In the genomic region with DNA sequence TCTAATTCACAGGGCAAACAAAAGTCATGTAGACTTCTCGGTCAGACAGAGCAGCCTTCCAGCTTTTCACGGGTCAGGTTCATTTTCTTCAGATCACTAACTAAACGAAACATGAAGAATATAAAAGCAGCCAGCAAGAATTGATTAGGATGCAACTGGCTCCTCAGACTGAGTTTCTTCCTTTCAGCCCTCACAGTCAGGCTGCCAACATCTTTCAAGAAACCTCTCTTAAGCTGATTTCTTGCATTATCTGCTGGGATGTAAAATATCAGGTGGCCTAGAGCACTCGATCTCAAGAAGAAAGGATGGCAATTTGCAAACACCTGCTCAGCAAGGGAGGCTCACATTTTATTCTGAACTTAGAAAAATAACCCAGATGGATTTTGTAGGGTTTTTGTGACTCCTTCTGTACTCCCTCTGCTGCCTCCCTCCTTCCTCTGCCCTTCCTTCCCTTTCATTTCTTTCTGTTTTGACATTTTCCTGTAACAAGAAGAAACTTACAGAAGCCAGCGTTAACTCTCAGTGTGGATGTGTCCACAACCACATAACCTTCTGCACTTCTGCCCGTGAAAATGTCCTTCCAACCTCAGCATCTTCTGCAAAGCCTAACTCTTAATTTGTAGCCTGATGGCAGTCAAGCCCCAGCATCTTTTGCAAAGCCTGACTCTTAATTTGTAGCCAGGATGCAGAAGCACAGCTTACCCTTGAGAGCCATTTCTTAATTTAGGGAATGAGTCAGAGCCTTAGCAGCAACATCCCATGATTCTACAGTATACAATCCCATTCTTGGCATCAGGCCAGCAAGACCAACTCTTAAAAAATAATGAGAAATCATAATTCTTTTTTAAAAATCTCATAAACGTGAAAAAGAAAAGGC, we compare ENCODE assay signal across 8 mouse cellular contexts.
DNase-seq lines count a peak whose midpoint lies in the region; ATAC-seq and TF ChIP-seq lines count a peak whose summit lies in the region.
"Had no signal": no experiment of that assay in that cellular context is flagged by ENCODE, and none has a peak within 500 bp of the region (broad histone marks: within the 10 kb centered on the region; RNA-seq: fewer than 3 reads in every experiment).

No protein-coding gene starts in this region.

- H3K27me3 ChIP-seq in lung, embryonic 14.5 days (ENCODE audit: insufficient read depth, low read length): no peaks in the 10 kb centered on the region
- H3K27me3 ChIP-seq: neural tube, embryonic 12.5 days had no signal

- peak; percentile 89 for DNase-seq in lung, embryonic 14.5 days
- no peak for DNase-seq in lung, adult 2 months
- peak; percentile 11 to 42 for DNase-seq in heart, postnatal 14 days
- peak; percentile 45 to 48 for DNase-seq in left cerebral cortex, adult 2 months (ENCODE audit: extremely low spot score in 1 of 2, low spot score in 2 of 2)
- DNase-seq in right cerebral cortex, postnatal 14 days: peak; percentile 72
- DNase-seq in yolk sac, embryonic 10.5 days (ENCODE audit: low spot score): no peak

- no peak overlapping the region for H3K4me3 ChIP-seq in lung, embryonic 14.5 days (ENCODE audit: low read depth, low read length)
- no peak overlapping the region for H3K4me3 ChIP-seq in lung, adult 2 months (replicated peaks; ENCODE audit: extremely low read depth, low read depth, low read length)
- H3K4me3 ChIP-seq in left cerebral cortex, adult 2 months: no peak overlapping the region
- H3K4me3 ChIP-seq: neural tube, embryonic 12.5 days had no signal

- H3K9me3 ChIP-seq in lung, embryonic 14.5 days (ENCODE audit: low read depth, low read length): no peaks in the 10 kb centered on the region
- H3K9me3 ChIP-seq: neural tube, embryonic 12.5 days had no signal

- H3K9ac ChIP-seq in lung, embryonic 14.5 days: no peak overlapping the region
- H3K9ac ChIP-seq: neural tube, embryonic 12.5 days had no signal

- H3K27ac ChIP-seq in lung, embryonic 14.5 days (ENCODE audit: low read depth): peak overlapping the region; percentile 86
- peak overlapping the region; percentile 85 for H3K27ac ChIP-seq in left cerebral cortex, adult 2 months
- H3K27ac ChIP-seq: neural tube, embryonic 12.5 days had no signal

- WGBS in lung, embryonic 14.5 days: 26% methylated on average over 7 of the region's 7 CpGs
- WGBS in lung, adult 2 months: 40% methylated on average over 7 of the region's 7 CpGs

- peak overlapping the region; percentile 18; the same call in 1 of the 2 replicates for H3K4me2 ChIP-seq in lung, embryonic 14.5 days
- H3K4me2 ChIP-seq: neural tube, embryonic 12.5 days had no signal

- TF ChIP-seq POLR2A in lung, adult 2 months (IDR thresholded peaks at IDR 0.05; ENCODE audit: borderline replicate concordance, extremely low read depth, low read depth, low read length): no peak

- peak; percentile 79; the same call in 1 of the 2 replicates for ATAC-seq in lung, embryonic 14.5 days (ENCODE audit: insufficient read depth)
- peak; percentile 91 for ATAC-seq in frontal cortex, adult (ENCODE audit: low TSS enrichment)

- TF ChIP-seq CTCF in lung, embryonic 14.5 days (IDR thresholded peaks at IDR 0.05; ENCODE audit: low read depth): no peak
- no peak for TF ChIP-seq CTCF in lung, adult 2 months (IDR thresholded peaks at IDR 0.05; ENCODE audit: insufficient read depth, low read length)
- TF ChIP-seq CTCF in left cerebral cortex, adult 2 months (IDR thresholded peaks at IDR 0.05): no peak

- 0 out of 2 replicates have a peak, but pooled peaks cover 10% of the 10 kb centered on the region for H3K4me1 ChIP-seq in lung, embryonic 14.5 days (ENCODE audit: insufficient read depth)
- H3K4me1 ChIP-seq in lung, adult 2 months (ENCODE audit: control insufficient read depth, insufficient read depth, low read length): peaks cover 3% of the 10 kb centered on the region; the same call in 1 of the 2 replicates
- H3K4me1 ChIP-seq: neural tube, embryonic 12.5 days had no signal

- H3K36me3 ChIP-seq in lung, embryonic 14.5 days (ENCODE audit: insufficient read depth): no peaks in the 10 kb centered on the region
- H3K36me3 ChIP-seq: neural tube, embryonic 12.5 days had no signal

- intact Hi-C loops in heart, postnatal 14 days (cut with DNase I): no loop called here
- intact Hi-C loops in left cerebral cortex, adult 2 months (cut with DNase I): loop anchor here (5.0 kb wide), 1 partner anchor 228 kb away; no protein-coding TSS in a partner anchor

Comparison
In these comparisons a context has a peak if more than half of its experiments do, and no peak if none do; other contexts are left out.
1. DNase-seq: peak in lung, embryonic 14.5 days (single experiment), heart, postnatal 14 days (2 of 2), left cerebral cortex, adult 2 months (2 of 2) and right cerebral cortex, postnatal 14 days (single experiment); none in lung, adult 2 months (single experiment) and yolk sac, embryonic 10.5 days (single experiment).